Mouse (Mus musculus): Measurements from ENCODE around the gene Cep104. TPM values are rescaled to one million over a fixed set of nuclear protein-coding genes. Genes with fewer than 3 reads are reported as not detected.
A peak's percentile ranks its signal among the peaks of the same experiment; 100 is the strongest.

The Cep104 gene
- 21.0 and 21.2 TPM in 2 replicates for polyA plus RNA-seq (2012; rRNA removed)

GRCm38 (mm10) chr4:153974431-153975291 lies at the start of gene Cep104, which contains the start of gene Dffb:
Gene Cep104, plus strand, starts transcription at chr4:153975194.
Gene Dffb, minus strand, starts transcription at chr4:153975126.
- peak; percentile 86 to 97 for DNase-seq (ENCODE audit: extremely low spot score in 1 of 2, low spot score in 1 of 2)

GRCm38 (mm10) chr4:153928772-153929299 lies 46.2 kb upstream of the Cep104 start:
- no peak for DNase-seq (ENCODE audit: extremely low spot score in 1 of 2, low spot score in 1 of 2)

GRCm38 (mm10) chr4:153929425-153929824 lies 45.6 kb upstream of the Cep104 start:
- DNase-seq (ENCODE audit: extremely low spot score in 1 of 2, low spot score in 1 of 2) = no peak

- no peak for DNase-seq (ENCODE audit: extremely low spot score in 1 of 2, low spot score in 1 of 2)
These were observed 45.1 kb upstream of the Cep104 start for GRCm38 (mm10) chr4:153929921-153930320.

- DNase-seq (ENCODE audit: extremely low spot score in 1 of 2, low spot score in 1 of 2) = peak in 1 of 2 experiments; percentile 76
These were observed 31.8 kb upstream of the Cep104 start for GRCm38 (mm10) chr4:153943243-153943642.

GRCm38 (mm10) chr4:153944261-153944660 lies 30.7 kb upstream of the Cep104 start:
- no peak for DNase-seq (ENCODE audit: extremely low spot score in 1 of 2, low spot score in 1 of 2)

- no peak for DNase-seq (ENCODE audit: extremely low spot score in 1 of 2, low spot score in 1 of 2)
These were observed 29.3 kb upstream of the Cep104 start for GRCm38 (mm10) chr4:153945741-153946140.

GRCm38 (mm10) chr4:153950372-153950771 lies 24.6 kb upstream of the Cep104 start:
- DNase-seq (ENCODE audit: extremely low spot score in 1 of 2, low spot score in 1 of 2) = no peak

GRCm38 (mm10) chr4:153951150-153951549 lies 23.8 kb upstream of the Cep104 start:
- DNase-seq (ENCODE audit: extremely low spot score in 1 of 2, low spot score in 1 of 2) = no peak

- DNase-seq (ENCODE audit: extremely low spot score in 1 of 2, low spot score in 1 of 2) = no peak
These were observed 23.3 kb upstream of the Cep104 start for GRCm38 (mm10) chr4:153951692-153952091.

GRCm38 (mm10) chr4:153955651-153956050 lies 19.3 kb upstream of the Cep104 start:
- DNase-seq (ENCODE audit: extremely low spot score in 1 of 2, low spot score in 1 of 2) = no peak

- DNase-seq (ENCODE audit: extremely low spot score in 1 of 2, low spot score in 1 of 2) = peak; percentile 93 to 99
These were observed 18.2 kb upstream of the Cep104 start, which contains the start of gene A430005L14Rik for GRCm38 (mm10) chr4:153956569-153957405. Gene A430005L14Rik, plus strand, starts transcription at chr4:153957237.

GRCm38 (mm10) chr4:153957444-153958250 lies 17.3 kb upstream of the Cep104 start:
- no peak for DNase-seq (ENCODE audit: extremely low spot score in 1 of 2, low spot score in 1 of 2)

- DNase-seq (ENCODE audit: extremely low spot score in 1 of 2, low spot score in 1 of 2) = peak in 1 of 2 experiments; percentile 64
These were observed 12.4 kb upstream of the Cep104 start for GRCm38 (mm10) chr4:153962631-153963030.

- DNase-seq (ENCODE audit: extremely low spot score in 1 of 2, low spot score in 1 of 2) = no peak
These were observed 8.3 kb upstream of the Cep104 start for GRCm38 (mm10) chr4:153966651-153967050.

- no peak for DNase-seq (ENCODE audit: extremely low spot score in 1 of 2, low spot score in 1 of 2)
These were observed 7.4 kb upstream of the Cep104 start for GRCm38 (mm10) chr4:153967556-153967955.

- no peak for DNase-seq (ENCODE audit: extremely low spot score in 1 of 2, low spot score in 1 of 2)
These were observed 6.9 kb upstream of the Cep104 start for GRCm38 (mm10) chr4:153968063-153968462.

- no peak for DNase-seq (ENCODE audit: extremely low spot score in 1 of 2, low spot score in 1 of 2)
These were observed 283 bp downstream of the Cep104 start for GRCm38 (mm10) chr4:153975292-153975662.

- no peak for DNase-seq (ENCODE audit: extremely low spot score in 1 of 2, low spot score in 1 of 2)
These were observed 774 bp downstream of the Cep104 start for GRCm38 (mm10) chr4:153975768-153976167.

GRCm38 (mm10) chr4:153979243-153979642 lies 4.2 kb downstream of the Cep104 start:
- DNase-seq (ENCODE audit: extremely low spot score in 1 of 2, low spot score in 1 of 2) = no peak

Measured in frontal cortex, adult 2 months (tissue).